Mouse (Mus musculus) brain, embryonic 18.5 days (tissue): ENCODE measurements at regions not wholly inside any gene's neighbourhood (a gene's known extent, or its start where the extent isn't known, plus 50 kb on each side); places are given as distances from the start of the nearest gene placed in this dataset.

ENCODE experiments used
- DNase-seq: peaks from one replicate; pipeline ENCODE4 v3.0.0-alpha.2; 2012; ENCODE audit warnings: low read depth, low spot score

GRCm38 (mm10) chr4:22292169-22292568 is 65.2 kb upstream of the Fbxl4 start:
- DNase-seq: no peak

DNA sequence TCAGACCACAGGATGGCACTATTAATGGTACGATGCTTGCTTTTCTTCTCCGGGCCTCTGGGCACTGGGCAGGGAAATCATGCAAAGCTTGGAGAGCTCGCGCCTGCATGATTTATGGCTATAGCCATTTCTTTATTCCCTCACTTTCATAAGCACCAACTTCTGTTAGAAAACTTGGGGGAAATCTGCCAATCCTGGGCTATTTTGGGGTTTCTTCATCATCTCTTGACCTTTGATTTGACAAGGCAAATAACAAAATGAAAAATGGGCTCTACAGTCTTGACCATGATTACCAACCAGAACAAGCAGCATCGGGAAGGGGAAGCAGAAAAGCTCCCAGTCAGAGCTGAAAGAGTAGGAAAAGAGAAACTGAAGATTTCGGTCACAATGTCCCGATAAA is 57.1 kb upstream of the Fbxl4 start:
- no peak for DNase-seq

- no peak for DNase-seq
Observed at GRCm38 (mm10) chr4:22301148-22301942, 56.0 kb upstream of the Fbxl4 start.

- no peak for DNase-seq
Observed at GRCm38 (mm10) chr4:22301943-22302215, 55.5 kb upstream of the Fbxl4 start.

- DNase-seq: no peak
Observed at GRCm38 (mm10) chr4:22302262-22302661, 55.1 kb upstream of the Fbxl4 start.
